Mouse (Mus musculus) limb, embryonic 14.5 days (tissue): Measurements from ENCODE around the gene Lasp1. TPM values are rescaled to one million over a fixed set of nuclear protein-coding genes. Genes with fewer than 3 reads are reported as not detected.
"Not testable (repeated sequence)": the region's sequence is repeated elsewhere in the genome, so short reads cannot be mapped to it uniquely, and the experiment has no call there.

Source experiments
- ATAC-seq: fragments of 200-750 bp; cut with Nextera tagmentation; 2 replicates; pipeline ENCODE4 v1.8.0; 2017; ENCODE audit warnings: low read depth, moderate number of reproducible peaks, moderate TSS enrichment; ENCODE audit not compliant: low FRiP score
- DNase-seq: peaks from one replicate; pipeline ENCODE4 v3.0.0-alpha.2; 2015; ENCODE audit warnings: low spot score
- H3K27ac ChIP-seq: fragments of 300-500 bp; sonication (generic); replicated peaks from 2 replicates; pipeline ENCODE4 v1.5.1; 2014; ENCODE audit warnings: low read depth, mild to moderate bottlenecking, low read length, moderate library complexity, mixed read lengths
- H3K27me3 ChIP-seq: fragments of 300-500 bp; sonication (generic); 2 replicates; pipeline ENCODE4 v1.6.1; 2014; ENCODE audit warnings: low read length, mixed read lengths; ENCODE audit not compliant: control insufficient read depth, insufficient read depth
- H3K36me3 ChIP-seq: fragments of 300-500 bp; sonication (generic); 2 replicates; pipeline ENCODE4 v1.6.1; 2014; ENCODE audit warnings: mild to moderate bottlenecking, low read length, moderate library complexity, mixed read lengths; ENCODE audit not compliant: control insufficient read depth, insufficient read depth
- H3K4me1 ChIP-seq: fragments of 300-500 bp; sonication (generic); 2 replicates; pipeline ENCODE4 v1.6.1; 2014; ENCODE audit warnings: antibody characterized with exemption, low read length, mixed read lengths; ENCODE audit not compliant: control insufficient read depth, insufficient read depth
- H3K4me2 ChIP-seq: fragments of 300-500 bp; sonication (generic); replicated peaks from 2 replicates; pipeline ENCODE4 v1.6.1; 2014; ENCODE audit warnings: low read depth, mild to moderate bottlenecking, low read length, moderate library complexity; ENCODE audit not compliant: severe bottlenecking
- H3K4me3 ChIP-seq: fragments of 300-500 bp; sonication (generic); replicated peaks from 2 replicates; pipeline ENCODE4 v1.5.1; 2014; ENCODE audit warnings: low read length
- H3K9ac ChIP-seq: fragments of 300-500 bp; sonication (generic); 2 replicates; pipeline ENCODE4 v1.6.1; 2014; ENCODE audit warnings: mild to moderate bottlenecking, low read depth, low read length, moderate library complexity; ENCODE audit not compliant: severe bottlenecking
- H3K9me3 ChIP-seq: fragments of 300-500 bp; sonication (generic); 2 replicates; pipeline ENCODE4 v1.6.1; 2016; ENCODE audit warnings: low read length; ENCODE audit not compliant: control insufficient read depth
- POLR2A ChIP-seq: fragments of 200-500 bp; IDR thresholded peaks from 2 replicates; pipeline ENCODE4 v1.8.0; 2012; ENCODE audit warnings: inconsistent platforms, mild to moderate bottlenecking, moderate library complexity, borderline replicate concordance; ENCODE audit not compliant: insufficient read depth, insufficient read length; ENCODE audit errors: extremely low read depth
- WGBS: fragments of 180-500 bp; shearing (Covaris S2); extraction: QIAGEN DNeasy Blood & Tissue Kit; methylation state at CpG from one replicate; pipeline ENCODE4 v1.1.7; 2014; 5-methylcytosine and 5-hydroxymethylcytosine counted together
- polyA plus RNA-seq, 2 experiments: library from polyadenylated mRNA; depleted of rRNA in 1 of 2; stranded (reverse) in 1 of 2; unstranded in 1 of 2; fragments of >200 nt; fragmentation: Nextera tagmentation in 1 of 2; extraction: Ambion mirVana in 1 of 2; gene quantifications; 2 replicates each; pipeline versions ENCODE4 v1.2.1 to v1.2.3; 2012 to 2014

The Lasp1 gene
- polyA plus RNA-seq, 2 experiments, result 95.7 to 105 TPM

- H3K4me1 ChIP-seq, result no peaks in the 10 kb centered on the region
- no peak overlapping the region; the same call in 1 of the 2 replicates for H3K9ac ChIP-seq
- DNase-seq, result no peak
- no peak overlapping the region for H3K27ac ChIP-seq
- no peak for TF ChIP-seq POLR2A
- H3K9me3 ChIP-seq, result no peaks in the 10 kb centered on the region
- H3K36me3 ChIP-seq, result peaks cover 84% of the 10 kb centered on the region
- no peak overlapping the region for H3K4me3 ChIP-seq
- no peaks in the 10 kb centered on the region for H3K27me3 ChIP-seq
- H3K4me2 ChIP-seq, result no peak overlapping the region
- ATAC-seq, result no peak
- 85% methylated on average over 12 of the region's 12 CpGs for WGBS
These were observed 31.2 kb downstream of the Lasp1 start for GRCm38 (mm10) chr11:97829913-97830476.

- no peak overlapping the region for H3K27ac ChIP-seq
- H3K9ac ChIP-seq, result no peak overlapping the region; the same call in 1 of the 2 replicates
- H3K4me1 ChIP-seq, result no peaks in the 10 kb centered on the region
- DNase-seq, result no peak
- no peak overlapping the region for H3K4me2 ChIP-seq
- whole genome bisulfite sequencing, result 89% methylated on average over 6 of the region's 6 CpGs
- H3K9me3 ChIP-seq, result no peaks in the 10 kb centered on the region
- H3K36me3 ChIP-seq, result peaks cover 84% of the 10 kb centered on the region
- H3K4me3 ChIP-seq, result no peak overlapping the region
- TF ChIP-seq POLR2A, result no peak
- no peak for ATAC-seq
- no peaks in the 10 kb centered on the region for H3K27me3 ChIP-seq
These were observed 31.7 kb downstream of the Lasp1 start for GRCm38 (mm10) chr11:97830501-97830900.

GRCm38 (mm10) chr11:97832001-97832400, 33.2 kb downstream of the Lasp1 start:
- H3K36me3 ChIP-seq, result peaks cover 85% of the 10 kb centered on the region
- ATAC-seq (no peak), DNase-seq (no peak)
- no peaks in the 10 kb centered on the region for H3K27me3 ChIP-seq
- H3K9me3 ChIP-seq, result no peaks in the 10 kb centered on the region
- no peaks in the 10 kb centered on the region for H3K4me1 ChIP-seq
- H3K4me2 ChIP-seq, result no peak overlapping the region
- no peak overlapping the region for H3K9ac ChIP-seq
- no peak overlapping the region for H3K4me3 ChIP-seq
- no peak overlapping the region for H3K27ac ChIP-seq
- no peak for TF ChIP-seq POLR2A
- 75% methylated on average over 11 of the region's 11 CpGs for WGBS

GRCm38 (mm10) chr11:97833352-97833751, 34.6 kb downstream of the Lasp1 start:
- Histone ChIP-seq H3K9me3 (no peaks in the 10 kb centered on the region), H3K4me2 (no peak overlapping the region), H3K27ac (no peak overlapping the region), H3K27me3 (no peaks in the 10 kb centered on the region), H3K9ac (no peak overlapping the region), H3K4me3 (no peak overlapping the region), H3K36me3 (peaks cover 86% of the 10 kb centered on the region), H3K4me1 (no peaks in the 10 kb centered on the region)
- TF ChIP-seq POLR2A, result no peak
- WGBS, result 85% methylated on average over 15 of the region's 15 CpGs
- DNase-seq, result no peak
- no peak for ATAC-seq

- Histone ChIP-seq H3K36me3 (peaks cover 70% of the 10 kb centered on the region), H3K9ac (no peak overlapping the region), H3K27me3 (no peaks in the 10 kb centered on the region), H3K9me3 (no peaks in the 10 kb centered on the region), H3K4me2 (no peak overlapping the region), H3K4me3 (no peak overlapping the region), H3K4me1 (peaks cover 5% of the 10 kb centered on the region; the same call in 1 of the 2 replicates), H3K27ac (no peak overlapping the region)
- 65% methylated on average over 8 of the region's 8 CpGs for WGBS
- DNase-seq, result no peak
- ATAC-seq, result no peak
- TF ChIP-seq POLR2A, result no peak
These were observed 37.7 kb downstream of the Lasp1 start for GRCm38 (mm10) chr11:97836541-97836940.

GRCm38 (mm10) chr11:97837051-97837450, 38.3 kb downstream of the Lasp1 start:
- not testable (repeated sequence) for H3K27me3 ChIP-seq, DNase-seq, H3K4me2 ChIP-seq, H3K4me3 ChIP-seq, H3K9ac ChIP-seq, H3K9me3 ChIP-seq, H3K27ac ChIP-seq, H3K4me1 ChIP-seq, ATAC-seq
- peaks cover 65% of the 10 kb centered on the region for H3K36me3 ChIP-seq
- 78% methylated on average over 9 of the region's 9 CpGs for WGBS
